Mouse (Mus musculus) CH12.LX (cell line): ENCODE measurements at regions not wholly inside any gene's neighbourhood (a gene's known extent, or its start where the extent isn't known, plus 50 kb on each side); places are given as distances from the start of the nearest gene placed in this dataset.

Experiments
- DNase-seq: peaks from one replicate; pipeline ENCODE4 v3.0.0-alpha.2; 2013; ENCODE audit errors: extremely low read depth
- H3K27ac ChIP-seq: 2 replicates; pipeline ENCODE4 v1.5.1; 2012; ENCODE audit warnings: low read depth, mild to moderate bottlenecking, control low read depth, moderate library complexity; ENCODE audit not compliant: insufficient read depth
- H3K27me3 ChIP-seq: replicated peaks from 2 replicates; pipeline ENCODE3; 2012; ENCODE audit warnings: inconsistent platforms
- H3K36me3 ChIP-seq, 2 experiments: replicated peaks in 1 of 2; 2 replicates each; pipeline versions ENCODE3 to v1.6.1; 2012; ENCODE audit warnings: inconsistent platforms in 1 of 2, low read length in 1 of 2, mild to moderate bottlenecking in 1 of 2, mixed read lengths in 1 of 2, moderate library complexity in 1 of 2; ENCODE audit not compliant: control insufficient read depth in 1 of 2, insufficient read depth in 1 of 2
- H3K4me1 ChIP-seq, 2 experiments: 2 replicates each; pipeline ENCODE4 v1.6.1; 2012; ENCODE audit warnings: inconsistent platforms in 1 of 2, moderate library complexity in 1 of 2; ENCODE audit not compliant: insufficient read depth in 2 of 2, control insufficient read depth in 1 of 2
- H3K4me2 ChIP-seq: 2 replicates; pipeline ENCODE4 v1.6.1; 2012; ENCODE audit warnings: low read depth, mild to moderate bottlenecking, control low read depth; ENCODE audit not compliant: poor library complexity, insufficient read depth, severe bottlenecking
- H3K4me3 ChIP-seq, 3 experiments: fragments of 150-350 bp in 1 of 3; sonication (generic) in 1 of 3; replicated peaks in 1 of 3; 2 replicates each; pipeline versions ENCODE3 to v1.5.1; 2011 to 2012; ENCODE audit warnings: low read depth in 2 of 3, low read length in 2 of 3, mild to moderate bottlenecking in 2 of 3, moderate library complexity in 2 of 3, control low read depth in 1 of 3, improper control_type of control experiment in 1 of 3, inconsistent platforms in 1 of 3, mixed read lengths in 1 of 3; ENCODE audit not compliant: poor library complexity in 1 of 3
- H3K79me2 ChIP-seq: replicated peaks from 2 replicates; pipeline ENCODE4 v1.6.1; 2012; ENCODE audit warnings: mild to moderate bottlenecking, moderate library complexity; ENCODE audit not compliant: control insufficient read depth, poor library complexity, insufficient read depth, severe bottlenecking; ENCODE audit errors: extremely low read depth
- H3K9ac ChIP-seq: 2 replicates; pipeline ENCODE4 v1.6.1; 2012; ENCODE audit warnings: low read depth, mild to moderate bottlenecking, control low read depth, moderate library complexity; ENCODE audit not compliant: insufficient read depth
- H3K9me3 ChIP-seq: replicated peaks from 2 replicates; pipeline ENCODE3; 2012; ENCODE audit warnings: low read length, inconsistent platforms, mixed read lengths
- E2F4 ChIP-seq: IDR thresholded peaks from 2 replicates; pipeline ENCODE4 v1.6.1; 2011; ENCODE audit warnings: low read depth, low read length, improper control_type of control experiment; ENCODE audit not compliant: insufficient replicate concordance
- HCFC1 ChIP-seq: IDR thresholded peaks from 2 replicates; pipeline ENCODE4 v1.6.1; 2012; ENCODE audit warnings: low read depth, mild to moderate bottlenecking, inconsistent platforms, low read length, improper control_type of control experiment
- JUN ChIP-seq: IDR thresholded peaks from 2 replicates; pipeline ENCODE4 v1.6.1; 2011; ENCODE audit warnings: low read depth, mild to moderate bottlenecking, low read length, improper control_type of control experiment, moderate library complexity; ENCODE audit not compliant: insufficient read depth
- MAFK ChIP-seq: IDR thresholded peaks from 2 replicates; pipeline ENCODE4 v1.6.1; 2011; ENCODE audit warnings: low read length, improper control_type of control experiment; ENCODE audit not compliant: insufficient replicate concordance
- NELFE ChIP-seq: IDR thresholded peaks from 2 replicates; pipeline ENCODE4 v1.6.1; 2011; ENCODE audit warnings: low read depth, low read length, improper control_type of control experiment
- PAX5 ChIP-seq: IDR thresholded peaks from 2 replicates; pipeline ENCODE4 v1.6.1; 2012; ENCODE audit warnings: low read length, inconsistent platforms, mixed read lengths
- POLR2A ChIP-seq: IDR thresholded peaks from 2 replicates; pipeline ENCODE4 v1.6.1; 2011; ENCODE audit warnings: low read depth, mild to moderate bottlenecking, improper control_type of control experiment, low read length
- SMC3 ChIP-seq: IDR thresholded peaks from 2 replicates; pipeline ENCODE4 v1.6.1; 2011; ENCODE audit warnings: low read depth, low read length, improper control_type of control experiment
- ZMIZ1 ChIP-seq: IDR thresholded peaks from 2 replicates; pipeline ENCODE4 v1.6.1; 2012; ENCODE audit warnings: low read depth, mild to moderate bottlenecking, inconsistent platforms, low read length, improper control_type of control experiment
- ZNF384 ChIP-seq: IDR thresholded peaks from 2 replicates; pipeline ENCODE4 v1.6.1; 2012; ENCODE audit warnings: low read depth, low read length, improper control_type of control experiment, inconsistent platforms
- dilution Hi-C: fragments of 300-500 bp; cut with MboI; formaldehyde crosslinking; loops from 2 replicates; pipeline ENCODE4 v1.14.3; 2020; ENCODE audit warnings: low sequenced_read_pairs; ENCODE audit not compliant: extremely low pct_unique_long_range_greater_than_20kb, extremely low pct_ligation_motif_present
- in situ Hi-C: fragments of 300-500 bp; cut with MboI; formaldehyde crosslinking; loops from 3 replicates; pipeline ENCODE4 v1.14.3; 2019; ENCODE audit warnings: low sequenced_read_pairs, low pct_ligation_motif_present, low pct_unique_long_range_greater_than_20kb, mixed read lengths

DNA sequence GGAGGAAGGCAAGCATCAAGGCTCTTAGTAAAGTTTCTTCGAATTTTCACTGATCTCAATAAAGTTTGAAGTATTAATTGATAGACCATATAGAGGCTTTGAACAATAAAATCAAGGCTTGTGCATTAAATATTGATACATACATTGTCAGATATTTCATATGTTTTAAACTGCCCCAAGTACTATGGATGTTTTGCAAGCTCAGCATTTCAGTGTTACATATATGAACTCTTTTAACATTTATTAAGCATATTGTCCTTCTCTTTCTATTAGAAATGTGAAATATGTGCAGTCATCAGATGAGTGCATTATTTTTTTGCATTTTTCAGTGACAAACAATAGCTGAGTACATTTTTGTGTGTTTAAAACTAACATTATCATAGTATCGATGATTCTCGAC lies 409.6 kb upstream of the Msl3l2 start:
- H3K4me2 ChIP-seq = no peak overlapping the region
- H3K4me1 ChIP-seq = no peaks in the 10 kb centered on the region
- in situ Hi-C loops (no loop called here), dilution Hi-C loops (no loop called here)
- H3K27ac ChIP-seq = no peak overlapping the region
- H3K27me3 ChIP-seq = no peaks in the 10 kb centered on the region
- H3K79me2 ChIP-seq = no peaks in the 10 kb centered on the region
- H3K9me3 ChIP-seq = no peaks in the 10 kb centered on the region
- no peak for DNase-seq
- TF ChIP-seq MAFK = peak; percentile 51; the same call in 1 of the 2 replicates
- TF ChIP-seq POLR2A = no peak
- no peak overlapping the region for H3K9ac ChIP-seq
- no peak overlapping the region for H3K4me3 ChIP-seq
- no peaks in the 10 kb centered on the region for H3K36me3 ChIP-seq

DNA sequence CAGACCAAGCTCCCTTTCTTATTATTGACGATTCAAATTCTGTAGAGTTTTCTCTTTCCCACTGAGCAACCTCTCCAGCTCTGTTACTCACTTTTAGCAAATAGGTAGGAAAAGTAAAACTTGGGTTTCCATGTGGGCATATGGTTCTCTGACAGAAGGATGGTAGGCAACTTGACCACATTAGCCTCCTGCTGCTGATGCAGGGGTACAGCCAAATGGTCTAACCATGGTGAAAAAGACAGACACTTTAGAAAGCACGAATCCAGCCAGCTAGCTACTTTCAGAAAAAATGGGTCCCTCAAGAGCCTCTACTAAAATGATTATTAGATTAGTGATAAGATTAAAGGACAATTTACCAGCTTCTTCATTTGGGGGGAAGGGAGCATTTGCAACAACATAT lies 393.3 kb upstream of the Msl3l2 start:
- no peak overlapping the region for H3K27ac ChIP-seq
- no peak for TF ChIP-seq SMC3
- TF ChIP-seq MAFK = no peak
- no peak for TF ChIP-seq ZMIZ1
- TF ChIP-seq JUN = no peak
- no peak for TF ChIP-seq NELFE
- TF ChIP-seq HCFC1 = no peak
- no peak for TF ChIP-seq PAX5
- no peak for TF ChIP-seq ZNF384
- TF ChIP-seq E2F4 = no peak
- H3K4me3 ChIP-seq = no peak overlapping the region
- dilution Hi-C loops (no loop called here), in situ Hi-C loops (no loop called here)
- H3K4me2 ChIP-seq = no peak overlapping the region
- no peaks in the 10 kb centered on the region for H3K4me1 ChIP-seq
- no peaks in the 10 kb centered on the region for H3K27me3 ChIP-seq
- H3K36me3 ChIP-seq = no peaks in the 10 kb centered on the region
- no peaks in the 10 kb centered on the region for H3K79me2 ChIP-seq
- no peak for DNase-seq
- no peak overlapping the region for H3K9ac ChIP-seq
- no peaks in the 10 kb centered on the region for H3K9me3 ChIP-seq
